Mouse (Mus musculus): Measurements from ENCODE around the gene Ephb1.

Gene Ephb1

GRCm38 (mm10) chr9:102371936-102372335, 17.4 kb upstream of the Ephb1 start:
- Histone ChIP-seq H3K4me3 (replicated peaks; ENCODE audit: low read length) (no peak overlapping the region), H3K27me3 (ENCODE audit: insufficient read depth, low read length) (0 out of 2 replicates have a peak, but pooled peaks cover 4% of the 10 kb centered on the region)
- no peak for TF ChIP-seq NANOG (IDR thresholded peaks at IDR 0.05; ENCODE audit: borderline replicate concordance, low read length)
- no peak for TF ChIP-seq POU5F1 (IDR thresholded peaks at IDR 0.05; ENCODE audit: borderline replicate concordance, low read length)
- TF ChIP-seq CTCF (conservative IDR thresholded peaks at IDR 0.05; ENCODE audit: low read length), result no peak

GRCm38 (mm10) chr9:102371036-102371770, 16.7 kb upstream of the Ephb1 start:
- no peaks in the 10 kb centered on the region for H3K4me1 ChIP-seq (replicated peaks; ENCODE audit: low read depth, low read length)
- H3K27me3 ChIP-seq (ENCODE audit: insufficient read depth, low read length), result 0 out of 2 replicates have a peak, but pooled peaks cover 4% of the 10 kb centered on the region
- no peaks in the 10 kb centered on the region for H3K36me3 ChIP-seq (ENCODE audit: insufficient read depth, low read length)
- H3K4me3 ChIP-seq (replicated peaks; ENCODE audit: low read length), result no peak overlapping the region
- no peaks in the 10 kb centered on the region for H3K9me3 ChIP-seq (ENCODE audit: low read length)
- TF ChIP-seq CTCF (conservative IDR thresholded peaks at IDR 0.05; ENCODE audit: low read length) (no peak; the same call in 1 of the 2 replicates), POU5F1 (IDR thresholded peaks at IDR 0.05; ENCODE audit: borderline replicate concordance, low read length) (no peak), NANOG (IDR thresholded peaks at IDR 0.05; ENCODE audit: borderline replicate concordance, low read length) (no peak)

More at GRCm38 (mm10) chr9:102371936-102372335, 17.4 kb upstream of the Ephb1 start:
- no peaks in the 10 kb centered on the region for H3K9me3 ChIP-seq (ENCODE audit: low read length)
- H3K4me1 ChIP-seq (replicated peaks; ENCODE audit: low read depth, low read length), result no peaks in the 10 kb centered on the region
- no peaks in the 10 kb centered on the region for H3K36me3 ChIP-seq (ENCODE audit: insufficient read depth, low read length)

- Histone ChIP-seq H3K27me3 (ENCODE audit: insufficient read depth, low read length) (0 out of 2 replicates have a peak, but pooled peaks cover 4% of the 10 kb centered on the region), H3K4me1 (replicated peaks; ENCODE audit: low read depth, low read length) (no peaks in the 10 kb centered on the region), H3K9me3 (ENCODE audit: low read length) (no peaks in the 10 kb centered on the region), H3K36me3 (ENCODE audit: insufficient read depth, low read length) (no peaks in the 10 kb centered on the region), H3K4me3 (replicated peaks; ENCODE audit: low read length) (no peak overlapping the region)
- TF ChIP-seq POU5F1 (IDR thresholded peaks at IDR 0.05; ENCODE audit: borderline replicate concordance, low read length) (no peak), NANOG (IDR thresholded peaks at IDR 0.05; ENCODE audit: borderline replicate concordance, low read length) (no peak), CTCF (conservative IDR thresholded peaks at IDR 0.05; ENCODE audit: low read length) (no peak)
These were observed 15.6 kb upstream of the Ephb1 start for GRCm38 (mm10) chr9:102370141-102370540.

DNA sequence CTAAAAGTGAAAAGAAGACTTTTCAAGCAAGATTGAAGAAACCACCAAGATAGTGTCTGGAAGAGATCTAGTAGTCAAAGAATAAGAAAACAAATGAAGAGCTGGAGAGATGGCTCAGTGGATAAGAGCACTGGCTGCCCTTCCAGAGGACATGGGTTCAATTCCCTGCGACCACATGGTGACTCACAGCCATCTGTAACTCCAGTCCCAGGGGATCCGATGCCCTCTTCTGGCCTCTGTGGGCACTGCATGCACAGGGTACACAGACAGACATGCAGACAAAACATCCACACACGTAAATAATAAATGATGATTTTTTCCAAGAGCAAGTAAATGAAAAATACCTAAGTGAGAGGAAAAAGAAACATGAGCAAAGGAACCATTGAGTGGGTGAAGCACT, 14.6 kb upstream of the Ephb1 start:
- Histone ChIP-seq H3K4me1 (replicated peaks; ENCODE audit: low read depth, low read length) (no peaks in the 10 kb centered on the region), H3K27me3 (ENCODE audit: insufficient read depth, low read length) (0 out of 2 replicates have a peak, but pooled peaks cover 4% of the 10 kb centered on the region), H3K9me3 (ENCODE audit: low read length) (no peaks in the 10 kb centered on the region), H3K36me3 (ENCODE audit: insufficient read depth, low read length) (no peaks in the 10 kb centered on the region), H3K4me3 (replicated peaks; ENCODE audit: low read length) (no peak overlapping the region)
- TF ChIP-seq NANOG (IDR thresholded peaks at IDR 0.05; ENCODE audit: borderline replicate concordance, low read length) (no peak), CTCF (conservative IDR thresholded peaks at IDR 0.05; ENCODE audit: low read length) (peak; percentile 80)

DNA sequence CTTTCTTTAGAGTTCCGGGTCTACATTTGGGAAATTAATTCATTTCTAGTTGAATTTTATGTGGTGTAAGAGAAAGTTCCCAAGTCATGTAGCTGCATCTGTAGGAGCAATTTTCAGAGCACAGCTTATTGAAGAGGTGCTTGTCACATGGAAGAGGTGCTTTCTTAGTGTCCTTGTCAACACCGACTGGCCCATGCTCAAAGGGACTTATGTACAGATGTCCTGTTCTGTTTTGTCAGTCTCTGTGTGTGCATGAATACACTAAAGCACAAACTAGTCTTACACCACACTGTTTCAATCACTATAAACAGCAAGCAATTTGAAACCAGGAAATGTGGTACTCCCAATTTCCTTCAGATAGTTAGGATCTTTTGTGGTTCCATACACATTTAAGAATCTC, 13.3 kb upstream of the Ephb1 start:
- Histone ChIP-seq H3K4me3 (replicated peaks; ENCODE audit: low read length) (no peak overlapping the region), H3K4me1 (replicated peaks; ENCODE audit: low read depth, low read length) (no peaks in the 10 kb centered on the region), H3K36me3 (ENCODE audit: insufficient read depth, low read length) (no peaks in the 10 kb centered on the region), H3K9me3 (ENCODE audit: low read length) (no peaks in the 10 kb centered on the region), H3K27me3 (ENCODE audit: insufficient read depth, low read length) (no peaks in the 10 kb centered on the region)
- TF ChIP-seq NANOG (IDR thresholded peaks at IDR 0.05; ENCODE audit: borderline replicate concordance, low read length) (no peak), CTCF (conservative IDR thresholded peaks at IDR 0.05; ENCODE audit: low read length) (no peak), POU5F1 (IDR thresholded peaks at IDR 0.05; ENCODE audit: borderline replicate concordance, low read length) (no peak)

DNA sequence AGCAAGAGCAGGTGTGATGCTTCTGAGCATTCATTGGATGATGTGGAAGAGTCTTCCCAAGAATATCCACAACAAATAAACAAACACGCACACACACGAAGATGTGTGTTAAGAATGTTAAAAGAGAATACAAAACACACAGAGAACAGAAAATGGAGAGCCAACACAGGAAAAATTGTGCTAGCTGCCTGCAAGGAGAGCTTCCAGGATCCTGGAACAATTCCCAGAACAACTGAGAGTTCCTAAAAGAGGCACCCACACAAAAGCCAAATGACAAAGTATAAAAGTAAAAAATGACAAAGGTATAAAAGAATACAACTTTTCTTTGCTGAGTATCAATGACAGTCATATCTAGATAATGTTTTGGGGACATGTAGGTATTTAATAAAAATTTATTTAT, 11.0 kb upstream of the Ephb1 start:
- Histone ChIP-seq H3K36me3 (ENCODE audit: insufficient read depth, low read length) (no peaks in the 10 kb centered on the region), H3K27me3 (ENCODE audit: insufficient read depth, low read length) (no peaks in the 10 kb centered on the region), H3K4me3 (replicated peaks; ENCODE audit: low read length) (no peak overlapping the region), H3K4me1 (replicated peaks; ENCODE audit: low read depth, low read length) (no peaks in the 10 kb centered on the region), H3K9me3 (ENCODE audit: low read length) (no peaks in the 10 kb centered on the region)
- no peak for TF ChIP-seq NANOG (IDR thresholded peaks at IDR 0.05; ENCODE audit: borderline replicate concordance, low read length)
- no peak for TF ChIP-seq CTCF (conservative IDR thresholded peaks at IDR 0.05; ENCODE audit: low read length)
- TF ChIP-seq POU5F1 (IDR thresholded peaks at IDR 0.05; ENCODE audit: borderline replicate concordance, low read length), result no peak

DNA sequence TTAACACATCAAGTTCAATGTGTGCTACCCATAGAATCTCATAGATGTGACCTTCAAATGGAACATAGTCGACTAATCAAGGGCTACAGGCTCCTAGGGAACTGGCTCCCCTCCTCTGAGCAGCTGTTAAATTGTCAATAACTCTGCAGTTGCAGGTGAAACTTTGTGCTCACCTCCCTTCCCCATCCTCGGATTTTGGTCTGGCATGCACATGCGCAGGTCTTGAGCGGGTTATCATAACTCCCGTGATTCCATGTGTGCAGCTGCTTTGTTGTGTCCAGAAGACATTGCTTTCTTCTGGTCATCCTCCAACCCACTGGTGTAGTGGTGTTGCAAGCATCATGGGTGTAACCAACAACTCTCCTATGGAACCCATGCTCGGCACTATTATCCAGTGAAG, 4.8 kb upstream of the Ephb1 start:
- Histone ChIP-seq H3K36me3 (ENCODE audit: insufficient read depth, low read length) (no peaks in the 10 kb centered on the region), H3K4me3 (replicated peaks; ENCODE audit: low read length) (no peak overlapping the region), H3K9me3 (ENCODE audit: low read length) (no peaks in the 10 kb centered on the region; the same call in 1 of the 2 replicates), H3K27me3 (ENCODE audit: insufficient read depth, low read length) (peaks cover 47% of the 10 kb centered on the region), H3K4me1 (replicated peaks; ENCODE audit: low read depth, low read length) (no peaks in the 10 kb centered on the region)
- TF ChIP-seq NANOG (IDR thresholded peaks at IDR 0.05; ENCODE audit: borderline replicate concordance, low read length) (no peak), CTCF (conservative IDR thresholded peaks at IDR 0.05; ENCODE audit: low read length) (no peak), POU5F1 (IDR thresholded peaks at IDR 0.05; ENCODE audit: borderline replicate concordance, low read length) (no peak)

- TF ChIP-seq NANOG (IDR thresholded peaks at IDR 0.05; ENCODE audit: borderline replicate concordance, low read length) (no peak), POU5F1 (IDR thresholded peaks at IDR 0.05; ENCODE audit: borderline replicate concordance, low read length) (no peak), CTCF (conservative IDR thresholded peaks at IDR 0.05; ENCODE audit: low read length) (no peak)
- no peaks in the 10 kb centered on the region; the same call in 1 of the 2 replicates for H3K9me3 ChIP-seq (ENCODE audit: low read length)
- no peak overlapping the region for H3K4me3 ChIP-seq (replicated peaks; ENCODE audit: low read length)
- H3K4me1 ChIP-seq (replicated peaks; ENCODE audit: low read depth, low read length), result peaks cover 4% of the 10 kb centered on the region
- peaks cover 53% of the 10 kb centered on the region for H3K27me3 ChIP-seq (ENCODE audit: insufficient read depth, low read length)
- H3K36me3 ChIP-seq (ENCODE audit: insufficient read depth, low read length), result no peaks in the 10 kb centered on the region
These were observed 4.2 kb upstream of the Ephb1 start for GRCm38 (mm10) chr9:102358711-102359110.

Data from E14TG2a.4 (cell line).